Mouse (Mus musculus) cerebellum, adult 8-10 months (tissue): Measurements from ENCODE around the gene Nfkbie.

Experiments used
- DNase-seq: peaks from one replicate; pipeline ENCODE4 v3.0.0; 2022

Nfkbie gene

GRCm38 (mm10) chr17:45563655-45564530, 8.4 kb downstream of the Nfkbie start, which contains the start of gene Slc35b2:
Gene Slc35b2, plus strand, starts transcription at chr17:45563874.
- peak; percentile 91 for DNase-seq

- no peak for DNase-seq
Measured at GRCm38 (mm10) chr17:45564531-45565084, 9.1 kb downstream of the Nfkbie start.

- DNase-seq = no peak
Measured at GRCm38 (mm10) chr17:45565103-45565502, 9.6 kb downstream of the Nfkbie start.

- no peak for DNase-seq
Measured at GRCm38 (mm10) chr17:45566031-45566359, 10.5 kb downstream of the Nfkbie start.

GRCm38 (mm10) chr17:45566360-45567161, 11.1 kb downstream of the Nfkbie start:
- DNase-seq = no peak

GRCm38 (mm10) chr17:45567162-45567601, 11.7 kb downstream of the Nfkbie start:
- no peak for DNase-seq

GRCm38 (mm10) chr17:45568990-45569389, 13.5 kb downstream of the Nfkbie start:
- DNase-seq = no peak

- DNase-seq = no peak
Measured at GRCm38 (mm10) chr17:45569999-45570398, 14.5 kb downstream of the Nfkbie start.

GRCm38 (mm10) chr17:45572103-45573086, 16.9 kb downstream of the Nfkbie start:
- peak; percentile 70 for DNase-seq

- peak; percentile 99 for DNase-seq
Measured at GRCm38 (mm10) chr17:45573087-45573779, 17.7 kb downstream of the Nfkbie start, which contains the start of gene Hsp90ab1. Gene Hsp90ab1, minus strand, starts transcription at chr17:45573271.

GRCm38 (mm10) chr17:45573780-45574123, 18.2 kb downstream of the Nfkbie start:
- DNase-seq = peak; percentile 95

- peak; percentile 84 for DNase-seq
Measured at GRCm38 (mm10) chr17:45574129-45574761, 18.7 kb downstream of the Nfkbie start.

- no peak for DNase-seq
Measured at GRCm38 (mm10) chr17:45575123-45575897, 19.8 kb downstream of the Nfkbie start.

GRCm38 (mm10) chr17:45578242-45578641, 22.7 kb downstream of the Nfkbie start:
- no peak for DNase-seq

GRCm38 (mm10) chr17:45578843-45579242, 23.3 kb downstream of the Nfkbie start:
- DNase-seq = no peak

- DNase-seq = no peak
Measured at GRCm38 (mm10) chr17:45579554-45579953, 24.1 kb downstream of the Nfkbie start.

GRCm38 (mm10) chr17:45580958-45581477, 25.5 kb downstream of the Nfkbie start:
- no peak for DNase-seq

GRCm38 (mm10) chr17:45581567-45581983, 26.1 kb downstream of the Nfkbie start:
- peak; percentile 73 for DNase-seq

GRCm38 (mm10) chr17:45582188-45582587, 26.7 kb downstream of the Nfkbie start:
- DNase-seq = no peak
